Mouse (Mus musculus): ENCODE results near the gene Nfib. TPM values are rescaled to one million over a fixed set of nuclear protein-coding genes. Genes with fewer than 3 reads are reported as not detected.

The Nfib gene
- polyA plus RNA-seq, 1 experiment from 2014 or later: 58.4 TPM

DNA sequence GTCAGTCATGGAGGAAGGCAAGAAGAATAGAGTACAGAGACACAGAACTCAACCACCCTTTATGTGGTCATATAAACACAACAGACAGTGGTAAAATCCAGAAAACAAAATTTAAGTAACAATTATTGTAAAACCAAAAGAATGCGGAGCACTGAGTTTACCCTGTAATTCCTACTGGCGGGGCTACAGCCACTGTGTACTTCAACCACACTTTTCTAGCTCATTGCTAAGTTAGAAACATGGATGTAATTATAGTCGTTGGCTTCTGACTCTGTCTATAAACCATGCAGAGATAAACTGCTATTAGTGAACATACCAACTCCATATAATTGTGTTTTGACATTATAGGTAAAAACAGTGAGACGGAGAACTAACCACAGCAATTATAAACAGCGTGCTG lies 231.2 kb downstream of the Nfib start:
- WGBS: 81% methylated on average over 5 of the region's 5 CpGs
- no peak overlapping the region for H3K4me3 ChIP-seq (ENCODE audit: low read depth, low read length)
- DNase-seq (ENCODE audit: low spot score): no peak
- no peak overlapping the region for H3K4me2 ChIP-seq (ENCODE audit: low read depth, low read length, severe bottlenecking)
- H3K36me3 ChIP-seq (ENCODE audit: control insufficient read depth, insufficient read depth, low read length): no peaks in the 10 kb centered on the region
- ATAC-seq (replicated peaks; ENCODE audit: low FRiP score): no peak
- no peak overlapping the region for H3K9ac ChIP-seq (ENCODE audit: low read length)
- no peak overlapping the region for H3K27ac ChIP-seq (ENCODE audit: low read depth, low read length)
- H3K9me3 ChIP-seq (ENCODE audit: control insufficient read depth, low read length): no peaks in the 10 kb centered on the region
- no peaks in the 10 kb centered on the region for H3K27me3 ChIP-seq (ENCODE audit: control insufficient read depth, insufficient read depth, low read length)
- no peaks in the 10 kb centered on the region for H3K4me1 ChIP-seq (replicated peaks; ENCODE audit: control insufficient read depth, insufficient read depth, low read length)

DNA sequence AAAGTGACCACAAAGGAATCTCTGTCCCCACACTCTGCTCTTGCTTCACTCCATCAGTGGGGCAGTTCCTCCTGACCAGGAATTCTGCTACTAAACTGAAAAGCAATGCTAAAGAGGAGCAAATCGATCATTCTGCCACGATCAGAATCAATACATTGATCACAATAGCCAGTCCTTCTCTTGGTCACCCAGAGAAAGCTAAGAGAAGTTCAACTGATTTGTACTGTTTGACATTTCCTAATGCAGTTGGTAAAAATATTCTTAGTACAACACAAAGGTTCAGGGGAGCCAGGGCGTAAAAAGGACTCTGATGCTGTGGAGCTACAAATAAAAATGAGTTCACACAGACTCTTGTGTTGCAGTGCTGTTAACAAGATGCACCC lies 234.6 kb downstream of the Nfib start:
- no peak overlapping the region for H3K9ac ChIP-seq (ENCODE audit: low read length)
- H3K27ac ChIP-seq (ENCODE audit: low read depth, low read length): no peak overlapping the region
- no peaks in the 10 kb centered on the region for H3K27me3 ChIP-seq (ENCODE audit: control insufficient read depth, insufficient read depth, low read length)
- H3K4me3 ChIP-seq (ENCODE audit: low read depth, low read length): no peak overlapping the region
- 0 out of 2 replicates have a peak, but pooled peaks cover 2% of the 10 kb centered on the region for H3K4me1 ChIP-seq (replicated peaks; ENCODE audit: control insufficient read depth, insufficient read depth, low read length)
- H3K36me3 ChIP-seq (ENCODE audit: control insufficient read depth, insufficient read depth, low read length): no peaks in the 10 kb centered on the region
- ATAC-seq (replicated peaks; ENCODE audit: low FRiP score) (no peak), DNase-seq (ENCODE audit: low spot score) (no peak)
- H3K4me2 ChIP-seq (ENCODE audit: low read depth, low read length, severe bottlenecking): no peak overlapping the region
- H3K9me3 ChIP-seq (ENCODE audit: control insufficient read depth, low read length): no peaks in the 10 kb centered on the region
- 82% methylated on average over 3 of the region's 3 CpGs for WGBS

DNA sequence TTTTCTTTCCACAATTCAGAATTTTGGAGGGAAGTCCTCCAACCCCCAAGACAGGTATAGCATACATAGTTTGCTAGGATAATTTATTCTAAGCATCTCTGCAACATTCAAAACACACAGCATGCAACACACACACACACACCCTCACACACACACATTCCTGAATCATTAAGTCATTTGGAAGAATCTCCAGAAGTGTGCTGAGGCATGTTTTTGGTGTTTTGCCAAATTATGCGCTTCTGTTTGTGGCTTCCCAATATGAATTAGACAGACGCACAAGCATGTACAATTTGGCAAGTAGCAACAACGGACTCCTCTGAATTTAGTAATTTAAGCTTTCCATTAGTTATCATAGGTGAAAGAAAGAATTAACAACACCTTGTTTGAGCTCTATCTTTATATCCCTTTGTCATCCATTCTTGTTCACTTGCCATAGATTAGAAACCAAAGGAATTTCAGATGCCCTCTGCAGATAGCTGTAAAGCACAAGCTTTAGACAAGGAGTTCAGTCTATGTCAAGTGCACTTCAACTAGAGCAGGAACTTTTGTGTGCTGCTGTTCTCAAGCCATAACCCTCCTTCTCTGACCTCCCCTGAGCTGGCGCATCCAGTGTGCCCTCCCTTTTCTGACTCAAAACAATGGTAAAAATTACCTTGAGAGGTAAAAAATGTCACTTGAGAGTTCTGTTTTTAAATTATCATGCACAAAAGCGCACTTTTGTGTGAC lies 235.2 kb downstream of the Nfib start:
- ATAC-seq (replicated peaks; ENCODE audit: low FRiP score) (no peak), DNase-seq (ENCODE audit: low spot score) (no peak)
- H3K36me3 ChIP-seq (ENCODE audit: control insufficient read depth, insufficient read depth, low read length): no peaks in the 10 kb centered on the region
- H3K4me2 ChIP-seq (ENCODE audit: low read depth, low read length, severe bottlenecking): no peak overlapping the region
- no peaks in the 10 kb centered on the region for H3K9me3 ChIP-seq (ENCODE audit: control insufficient read depth, low read length)
- no peaks in the 10 kb centered on the region for H3K27me3 ChIP-seq (ENCODE audit: control insufficient read depth, insufficient read depth, low read length)
- WGBS: 79% methylated on average over 5 of the region's 5 CpGs
- no peak overlapping the region for H3K9ac ChIP-seq (ENCODE audit: low read length)
- H3K4me3 ChIP-seq (ENCODE audit: low read depth, low read length): no peak overlapping the region
- H3K4me1 ChIP-seq (replicated peaks; ENCODE audit: control insufficient read depth, insufficient read depth, low read length): 0 out of 2 replicates have a peak, but pooled peaks cover 2% of the 10 kb centered on the region
- H3K27ac ChIP-seq (ENCODE audit: low read depth, low read length): no peak overlapping the region

DNA sequence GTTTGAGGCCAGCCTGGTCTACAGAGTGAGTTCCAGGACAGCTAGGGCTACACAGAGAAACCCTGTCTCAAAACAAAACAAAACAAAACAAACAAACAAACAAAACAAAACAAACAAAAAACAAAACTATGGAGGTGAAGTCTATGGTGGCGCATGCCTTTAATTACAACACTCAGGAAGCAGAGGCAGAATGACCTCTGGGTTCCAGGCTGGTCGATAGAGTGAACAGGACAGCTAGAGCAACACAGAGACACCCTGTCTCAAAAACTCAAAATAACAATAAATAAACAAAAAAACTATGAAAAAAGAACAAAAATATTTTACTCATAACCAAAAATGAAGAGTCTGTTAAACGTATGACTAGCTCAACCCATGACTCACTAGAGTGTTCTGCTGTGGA lies 236.6 kb downstream of the Nfib start:
- Histone ChIP-seq H3K27me3 (ENCODE audit: control insufficient read depth, insufficient read depth, low read length) (no peaks in the 10 kb centered on the region), H3K4me3 (ENCODE audit: low read depth, low read length) (no peak overlapping the region), H3K4me2 (ENCODE audit: low read depth, low read length, severe bottlenecking) (no peak overlapping the region), H3K9me3 (ENCODE audit: control insufficient read depth, low read length) (no peaks in the 10 kb centered on the region), H3K9ac (ENCODE audit: low read length) (no peak overlapping the region), H3K36me3 (ENCODE audit: control insufficient read depth, insufficient read depth, low read length) (no peaks in the 10 kb centered on the region), H3K4me1 (replicated peaks; ENCODE audit: control insufficient read depth, insufficient read depth, low read length) (peaks cover 10% of the 10 kb centered on the region), H3K27ac (ENCODE audit: low read depth, low read length) (no peak overlapping the region)
- 86% methylated on average over 3 of the region's 3 CpGs for WGBS
- ATAC-seq (replicated peaks; ENCODE audit: low FRiP score): no peak
- DNase-seq (ENCODE audit: low spot score): no peak

DNA sequence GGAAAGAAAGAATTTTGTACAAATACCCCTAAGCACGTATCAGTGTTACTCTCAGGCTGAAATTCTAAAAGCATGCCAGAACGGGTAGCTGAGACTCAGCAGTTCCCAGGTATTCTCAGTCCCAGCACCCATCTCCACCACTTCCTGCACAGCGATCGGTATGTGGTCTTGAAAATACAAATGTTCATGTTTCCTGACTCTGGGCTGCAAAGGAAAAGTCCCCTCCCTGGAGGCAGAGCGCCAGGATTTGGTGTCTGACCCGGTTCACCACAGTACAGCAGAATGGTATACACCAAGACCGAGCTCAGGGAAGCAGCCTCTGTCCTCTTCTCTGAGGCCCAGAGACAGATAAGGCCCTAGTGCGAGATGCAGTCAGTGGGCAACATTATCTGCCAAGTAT lies 238.8 kb downstream of the Nfib start:
- no peak overlapping the region for H3K27ac ChIP-seq (ENCODE audit: low read depth, low read length)
- H3K4me3 ChIP-seq (ENCODE audit: low read depth, low read length): no peak overlapping the region
- H3K27me3 ChIP-seq (ENCODE audit: control insufficient read depth, insufficient read depth, low read length): no peaks in the 10 kb centered on the region
- DNase-seq (ENCODE audit: low spot score) (no peak), ATAC-seq (replicated peaks; ENCODE audit: low FRiP score) (no peak)
- H3K9me3 ChIP-seq (ENCODE audit: control insufficient read depth, low read length): no peaks in the 10 kb centered on the region
- no peak overlapping the region for H3K9ac ChIP-seq (ENCODE audit: low read length)
- H3K4me2 ChIP-seq (ENCODE audit: low read depth, low read length, severe bottlenecking): no peak overlapping the region
- H3K4me1 ChIP-seq (replicated peaks; ENCODE audit: control insufficient read depth, insufficient read depth, low read length): peaks cover 13% of the 10 kb centered on the region
- 78% methylated on average over 8 of the region's 8 CpGs for WGBS
- no peaks in the 10 kb centered on the region for H3K36me3 ChIP-seq (ENCODE audit: control insufficient read depth, insufficient read depth, low read length)

DNA sequence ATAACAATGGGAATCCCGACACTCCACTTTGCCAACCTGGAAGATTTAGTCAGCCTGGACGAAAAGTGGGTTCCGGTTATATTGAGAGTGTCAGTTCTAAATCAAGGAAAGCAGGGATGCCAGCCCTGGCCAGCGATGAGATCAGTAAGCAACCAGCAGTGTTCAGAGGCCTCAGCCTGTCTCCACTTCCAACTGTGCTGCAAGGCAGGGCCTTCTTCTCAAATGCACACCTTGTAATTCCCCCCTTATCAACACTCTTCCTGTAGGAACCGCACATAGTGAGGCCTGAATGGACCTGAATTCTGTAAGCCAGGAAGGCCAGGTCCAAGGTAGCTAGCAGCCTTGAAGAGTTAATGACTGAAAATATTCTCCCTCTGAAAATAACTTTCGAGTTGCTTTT lies 239.4 kb downstream of the Nfib start:
- no peak for ATAC-seq (replicated peaks; ENCODE audit: low FRiP score)

DNA sequence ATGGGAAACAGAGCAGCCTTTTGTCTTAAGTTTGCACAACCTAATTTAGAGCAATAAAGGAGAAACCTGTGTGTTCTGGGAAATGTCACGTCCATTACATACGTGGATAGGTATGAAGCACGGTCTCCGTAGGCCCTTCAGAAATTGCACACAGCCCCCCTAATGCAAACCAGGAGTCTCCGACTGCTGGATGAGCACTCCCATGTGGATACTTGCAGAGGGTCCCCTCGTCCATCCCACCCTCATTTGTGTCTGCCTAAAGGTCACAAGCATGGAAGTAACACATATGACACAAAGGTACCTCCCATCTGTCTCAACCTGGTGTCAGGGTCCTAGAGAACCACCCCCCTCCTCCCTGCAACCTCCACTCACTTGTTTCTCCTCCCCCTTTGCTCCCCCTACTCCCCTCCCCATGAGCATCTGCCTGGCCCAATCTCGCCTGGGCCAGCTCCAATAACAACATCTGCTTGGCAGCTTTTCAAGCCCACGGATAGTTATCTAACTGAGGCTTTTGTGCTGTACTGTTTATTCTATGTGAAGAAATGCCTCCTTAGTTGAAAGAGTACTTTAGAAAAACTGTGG lies 241.4 kb downstream of the Nfib start:
- ATAC-seq (replicated peaks; ENCODE audit: low FRiP score) (peak; percentile 64), DNase-seq (ENCODE audit: low spot score) (peak; percentile 51)
- Histone ChIP-seq H3K4me1 (replicated peaks; ENCODE audit: control insufficient read depth, insufficient read depth, low read length) (peaks cover 13% of the 10 kb centered on the region), H3K27ac (ENCODE audit: low read depth, low read length) (no peak overlapping the region), H3K9me3 (ENCODE audit: control insufficient read depth, low read length) (no peaks in the 10 kb centered on the region), H3K36me3 (ENCODE audit: control insufficient read depth, insufficient read depth, low read length) (no peaks in the 10 kb centered on the region), H3K27me3 (ENCODE audit: control insufficient read depth, insufficient read depth, low read length) (no peaks in the 10 kb centered on the region), H3K9ac (ENCODE audit: low read length) (no peak overlapping the region), H3K4me2 (ENCODE audit: low read depth, low read length, severe bottlenecking) (no peak overlapping the region), H3K4me3 (ENCODE audit: low read depth, low read length) (no peak overlapping the region)
- WGBS: 56% methylated on average over 8 of the region's 8 CpGs

More for the DNA sequence above, 239.4 kb downstream of the Nfib start:
- Histone ChIP-seq H3K4me3 (ENCODE audit: low read depth, low read length) (no peak overlapping the region), H3K4me2 (ENCODE audit: low read depth, low read length, severe bottlenecking) (no peak overlapping the region), H3K36me3 (ENCODE audit: control insufficient read depth, insufficient read depth, low read length) (no peaks in the 10 kb centered on the region), H3K9ac (ENCODE audit: low read length) (no peak overlapping the region), H3K9me3 (ENCODE audit: control insufficient read depth, low read length) (no peaks in the 10 kb centered on the region), H3K4me1 (replicated peaks; ENCODE audit: control insufficient read depth, insufficient read depth, low read length) (peaks cover 13% of the 10 kb centered on the region), H3K27me3 (ENCODE audit: control insufficient read depth, insufficient read depth, low read length) (no peaks in the 10 kb centered on the region), H3K27ac (ENCODE audit: low read depth, low read length) (no peak overlapping the region)
- no peak for DNase-seq (ENCODE audit: low spot score)
- 76% methylated on average over 6 of the region's 6 CpGs for WGBS

DNA sequence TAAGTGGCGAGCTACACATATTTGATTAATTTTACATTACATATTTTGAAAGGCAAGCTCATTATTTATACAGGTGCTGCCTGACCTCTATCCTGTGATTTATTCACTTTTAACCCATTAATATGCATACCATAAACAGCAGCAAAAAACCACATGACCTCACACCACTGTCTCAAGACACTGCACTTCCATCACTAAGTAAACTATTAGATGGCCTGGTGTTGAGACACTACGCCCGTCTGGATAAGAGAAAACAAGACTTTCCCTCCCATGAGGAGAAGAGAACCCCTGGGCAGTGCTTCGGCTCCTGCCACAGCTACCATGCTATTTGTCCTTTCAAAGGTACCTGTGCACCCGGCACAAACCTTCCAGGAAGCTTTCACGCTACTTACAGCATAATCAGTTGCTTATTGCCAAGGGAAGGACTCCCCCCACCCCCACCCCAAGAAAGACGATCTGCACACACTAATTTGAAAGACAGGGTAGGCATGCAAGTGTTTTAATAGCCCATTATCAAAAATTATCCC lies 242.3 kb downstream of the Nfib start:
- no peak overlapping the region for H3K27ac ChIP-seq (ENCODE audit: low read depth, low read length)
- H3K9me3 ChIP-seq (ENCODE audit: control insufficient read depth, low read length): no peaks in the 10 kb centered on the region
- DNase-seq (ENCODE audit: low spot score) (no peak), ATAC-seq (replicated peaks; ENCODE audit: low FRiP score) (no peak)
- no peak overlapping the region for H3K9ac ChIP-seq (ENCODE audit: low read length)
- peaks cover 13% of the 10 kb centered on the region for H3K4me1 ChIP-seq (replicated peaks; ENCODE audit: control insufficient read depth, insufficient read depth, low read length)
- no peaks in the 10 kb centered on the region for H3K36me3 ChIP-seq (ENCODE audit: control insufficient read depth, insufficient read depth, low read length)
- WGBS: 66% methylated on average over 7 of the region's 7 CpGs
- H3K27me3 ChIP-seq (ENCODE audit: control insufficient read depth, insufficient read depth, low read length): no peaks in the 10 kb centered on the region
- H3K4me3 ChIP-seq (ENCODE audit: low read depth, low read length): no peak overlapping the region
- H3K4me2 ChIP-seq (ENCODE audit: low read depth, low read length, severe bottlenecking): no peak overlapping the region

DNA sequence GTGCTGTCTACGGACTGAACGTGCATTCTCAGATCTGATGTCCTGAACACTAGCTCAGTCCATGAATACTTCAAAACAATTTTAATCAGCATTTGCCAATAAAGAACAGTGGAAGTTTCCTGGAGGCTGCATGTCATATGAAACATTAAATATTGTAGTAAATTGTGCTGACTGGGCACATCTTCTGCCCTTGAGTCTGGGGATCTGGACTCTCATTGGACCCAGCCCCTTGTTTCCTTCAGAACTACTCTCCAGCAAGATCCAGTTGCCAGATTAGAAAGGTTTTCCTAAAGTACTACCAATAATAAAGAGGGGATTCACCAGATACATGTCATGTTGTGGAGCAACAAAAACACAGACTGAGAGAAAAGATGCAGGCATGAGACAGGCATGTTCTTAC lies 243.9 kb downstream of the Nfib start:
- H3K27ac ChIP-seq (ENCODE audit: low read depth, low read length): no peak overlapping the region
- ATAC-seq (replicated peaks; ENCODE audit: low FRiP score) (no peak), DNase-seq (ENCODE audit: low spot score) (no peak)
- 96% methylated on average over 2 of the region's 2 CpGs for WGBS
- H3K4me2 ChIP-seq (ENCODE audit: low read depth, low read length, severe bottlenecking): no peak overlapping the region
- no peaks in the 10 kb centered on the region for H3K27me3 ChIP-seq (ENCODE audit: control insufficient read depth, insufficient read depth, low read length)
- no peaks in the 10 kb centered on the region for H3K36me3 ChIP-seq (ENCODE audit: control insufficient read depth, insufficient read depth, low read length)
- H3K9ac ChIP-seq (ENCODE audit: low read length): no peak overlapping the region
- no peaks in the 10 kb centered on the region for H3K9me3 ChIP-seq (ENCODE audit: control insufficient read depth, low read length)
- H3K4me3 ChIP-seq (ENCODE audit: low read depth, low read length): no peak overlapping the region
- peaks cover 11% of the 10 kb centered on the region for H3K4me1 ChIP-seq (replicated peaks; ENCODE audit: control insufficient read depth, insufficient read depth, low read length)
